Mouse (Mus musculus) left cerebral cortex, adult 8-10 months (tissue): ENCODE measurements around the gene Mdh2. TPM values are rescaled to one million over a fixed set of nuclear protein-coding genes. Genes with fewer than 3 reads are reported as not detected.

Experiments used
- DNase-seq, 2 experiments: peaks; one replicate each; pipeline ENCODE4 v3.0.0; 2022; ENCODE audit warnings: low spot score in 2 of 2
- total RNA-seq, 4 experiments: library from RNA; stranded (reverse); gene quantifications; 2 replicates each; pipeline ENCODE4 v1.2.4; 2022

Gene Mdh2
- total RNA-seq: 100 to 1,000 TPM; 407 to 445 (median 424) TPM

DNA sequence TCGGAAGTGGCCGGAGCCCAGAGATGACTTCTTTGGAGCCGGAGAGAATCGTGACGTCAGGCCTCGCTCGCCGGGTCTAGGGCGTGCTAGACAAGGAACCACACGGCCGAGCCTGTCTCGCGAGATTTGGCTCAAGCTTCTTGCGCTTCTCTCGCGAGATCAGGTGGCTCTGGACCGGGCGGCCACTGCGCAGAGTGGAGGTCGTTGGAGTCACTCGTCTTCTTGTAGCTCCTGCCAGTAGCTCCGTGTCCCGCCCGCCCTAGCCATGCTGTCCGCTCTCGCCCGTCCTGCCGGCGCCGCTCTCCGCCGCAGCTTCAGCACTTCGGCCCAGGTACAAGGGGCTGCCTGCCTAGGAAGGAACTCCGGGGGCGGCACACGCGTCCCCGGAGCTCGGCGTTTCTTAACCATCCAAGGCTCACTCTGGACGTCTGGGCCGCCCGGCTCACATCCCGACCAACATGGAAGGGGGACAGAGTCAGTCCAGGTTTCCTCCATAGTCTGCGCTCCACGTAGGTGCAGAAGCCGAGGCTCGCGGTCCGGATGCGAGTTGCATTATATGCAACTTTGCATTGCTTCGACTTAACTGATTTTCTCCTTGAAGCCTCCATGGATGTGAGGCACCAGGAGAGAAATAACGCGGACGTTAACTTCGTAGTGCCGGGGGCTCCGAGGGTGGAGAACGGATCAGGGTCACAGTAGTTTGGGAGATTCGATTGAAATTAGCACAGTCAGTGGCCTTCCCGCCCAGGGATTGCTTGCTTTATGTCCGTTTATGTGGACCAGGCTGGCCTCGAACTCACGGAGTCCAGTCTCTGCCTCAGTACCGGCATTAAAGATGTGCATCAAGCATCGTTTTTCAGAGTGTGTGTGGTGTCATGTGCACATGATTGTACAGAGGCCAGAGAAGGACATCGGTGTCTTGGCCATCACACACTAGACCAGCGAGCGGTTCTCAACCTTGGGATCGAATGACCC, at the start of gene Mdh2:
Gene Mdh2, plus strand, starts transcription at position 10 of the 975 bp plus-strand sequence.
- DNase-seq: peak; percentile 93 to 100

GRCm38 (mm10) chr5:135729351-135729750, 48.9 kb upstream of the Mdh2 start:
- DNase-seq: no peak

DNA sequence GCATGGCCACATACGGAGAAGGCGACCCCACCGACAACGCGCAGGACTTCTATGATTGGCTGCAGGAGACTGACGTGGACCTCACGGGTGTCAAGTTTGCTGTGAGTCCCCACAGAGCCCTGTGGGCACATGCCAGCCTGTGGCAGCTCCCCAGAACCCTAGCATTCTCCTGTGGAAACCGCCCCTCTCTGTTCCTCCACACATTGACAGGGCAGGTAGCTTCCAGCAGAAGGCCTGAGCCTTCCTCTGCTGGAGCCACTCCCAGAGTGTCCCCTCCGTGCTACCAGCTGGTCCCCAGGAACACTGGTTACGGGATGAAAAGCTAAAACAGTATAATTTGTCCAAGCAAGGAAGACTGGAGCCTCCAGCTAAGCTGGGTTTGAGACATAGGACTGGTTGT, 48.0 kb upstream of the Mdh2 start:
- DNase-seq: no peak

DNA sequence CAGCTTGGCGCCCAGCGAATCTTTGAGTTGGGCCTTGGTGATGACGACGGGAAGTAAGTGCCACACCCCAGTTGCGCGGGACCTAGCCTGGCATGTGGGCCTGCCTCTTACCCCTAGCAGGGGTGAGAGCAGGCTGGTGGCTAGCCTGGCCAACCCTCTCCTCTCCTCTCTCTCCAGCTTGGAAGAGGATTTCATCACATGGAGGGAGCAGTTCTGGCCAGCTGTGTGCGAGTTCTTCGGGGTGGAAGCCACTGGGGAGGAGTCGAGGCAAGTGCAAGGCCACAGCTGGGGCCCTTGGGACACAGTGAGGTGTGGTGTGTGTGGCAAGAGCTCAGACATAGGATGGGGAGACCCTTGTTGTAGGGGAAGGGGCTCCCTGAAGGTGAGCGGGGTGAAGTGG, 47.4 kb upstream of the Mdh2 start:
- no peak for DNase-seq

DNA sequence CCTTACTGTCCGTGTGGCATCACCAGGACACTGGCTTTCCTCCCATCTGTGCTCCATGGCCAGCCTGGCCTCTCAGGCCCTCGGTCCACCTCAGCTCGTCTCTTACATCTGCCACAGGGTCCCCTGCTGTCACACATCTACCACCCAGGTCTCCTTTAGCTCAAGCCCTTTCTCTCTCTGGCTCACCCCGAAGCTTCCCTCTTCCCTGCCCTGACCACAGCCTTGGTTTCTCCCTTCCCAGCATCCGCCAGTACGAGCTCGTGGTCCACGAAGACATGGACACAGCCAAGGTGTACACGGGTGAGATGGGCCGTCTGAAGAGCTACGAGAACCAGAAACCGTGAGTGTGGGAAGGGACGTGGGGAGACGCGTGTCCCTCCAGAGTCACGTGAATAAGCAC, 47.0 kb upstream of the Mdh2 start:
- DNase-seq: no peak

DNA sequence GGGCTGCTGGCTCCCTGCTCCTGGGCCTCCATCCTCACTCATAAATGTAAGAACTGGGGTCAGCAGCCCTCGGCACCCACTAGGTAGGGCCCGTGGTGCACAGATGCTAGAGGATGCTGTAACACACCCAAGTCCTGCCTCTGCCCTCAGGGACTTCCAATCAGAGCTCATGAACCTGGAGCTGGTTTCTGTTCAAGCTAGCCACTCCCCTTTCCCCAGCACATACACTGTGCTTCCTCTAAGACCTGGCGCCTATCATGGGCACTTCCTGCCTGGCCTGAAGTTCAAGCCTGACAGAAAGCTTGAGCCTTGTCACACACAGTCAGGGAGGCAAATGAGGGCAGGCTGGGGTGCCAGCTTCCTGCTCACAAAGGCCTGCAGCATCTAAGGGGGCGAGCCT, 45.2 kb upstream of the Mdh2 start:
- no peak for DNase-seq

DNA sequence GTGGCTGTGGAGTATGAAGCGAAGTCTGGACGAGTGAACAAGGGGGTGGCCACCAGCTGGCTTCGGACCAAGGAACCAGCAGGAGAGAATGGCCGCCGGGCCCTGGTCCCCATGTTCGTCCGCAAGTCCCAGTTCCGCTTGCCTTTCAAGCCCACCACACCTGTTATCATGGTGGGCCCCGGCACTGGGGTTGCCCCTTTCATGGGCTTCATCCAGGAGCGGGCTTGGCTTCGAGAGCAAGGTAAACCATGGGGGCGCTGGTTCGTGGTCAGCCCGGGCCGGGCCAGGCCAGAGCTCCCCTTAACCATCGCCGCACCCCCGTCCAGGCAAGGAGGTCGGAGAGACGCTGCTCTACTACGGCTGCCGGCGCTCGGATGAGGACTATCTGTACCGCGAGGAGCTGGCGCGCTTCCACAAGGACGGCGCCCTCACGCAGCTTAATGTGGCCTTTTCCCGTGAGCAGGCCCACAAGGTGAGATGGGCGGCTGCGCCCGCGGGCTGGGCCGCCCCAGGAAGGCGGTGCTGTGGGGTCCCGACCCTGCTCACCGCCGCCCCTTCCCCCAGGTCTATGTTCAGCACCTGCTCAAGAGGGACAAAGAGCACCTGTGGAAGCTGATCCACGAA, 44.1 kb upstream of the Mdh2 start:
- no peak for DNase-seq

DNA sequence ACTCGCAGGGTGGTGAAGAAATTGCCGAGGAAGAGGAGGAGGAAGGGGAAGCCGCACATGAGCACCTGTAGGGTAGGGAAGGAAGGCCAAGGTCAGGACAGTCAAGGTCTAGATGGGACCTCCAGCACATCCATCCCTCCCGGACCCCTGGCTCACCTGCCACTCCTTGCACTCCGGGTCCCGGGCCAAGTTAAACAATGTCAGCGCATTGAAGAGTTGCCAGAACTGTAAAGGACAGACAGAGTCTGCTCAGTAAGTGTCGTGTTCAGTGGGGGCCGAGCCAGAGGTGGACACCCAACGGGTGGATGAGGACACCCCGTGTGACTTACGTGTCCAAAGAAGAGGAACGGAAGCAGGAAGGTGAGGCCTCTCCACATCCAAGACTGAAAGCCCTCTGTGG, 42.5 kb upstream of the Mdh2 start:
- DNase-seq: no peak

DNA sequence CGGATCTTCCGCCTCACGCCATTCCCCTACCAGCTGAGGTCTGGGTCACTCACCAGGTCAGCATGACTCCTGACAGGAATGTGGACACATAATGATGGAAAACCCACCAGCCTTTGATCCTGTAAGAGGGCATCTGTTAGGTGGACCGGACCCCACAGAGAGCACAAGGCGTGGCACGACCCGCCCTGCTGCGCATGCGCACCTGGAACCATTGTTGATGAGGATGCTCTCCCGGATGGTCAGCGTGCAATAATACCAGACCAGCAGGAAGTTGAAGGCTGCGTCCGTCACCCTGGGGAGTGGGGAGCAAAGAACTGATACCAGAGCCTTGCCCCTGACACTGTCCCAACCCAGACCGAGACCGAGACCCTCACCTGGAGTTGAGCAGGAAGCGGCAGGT, 41.7 kb upstream of the Mdh2 start:
- DNase-seq: no peak

GRCm38 (mm10) chr5:135737154-135737553, 41.1 kb upstream of the Mdh2 start:
- DNase-seq: no peak

DNA sequence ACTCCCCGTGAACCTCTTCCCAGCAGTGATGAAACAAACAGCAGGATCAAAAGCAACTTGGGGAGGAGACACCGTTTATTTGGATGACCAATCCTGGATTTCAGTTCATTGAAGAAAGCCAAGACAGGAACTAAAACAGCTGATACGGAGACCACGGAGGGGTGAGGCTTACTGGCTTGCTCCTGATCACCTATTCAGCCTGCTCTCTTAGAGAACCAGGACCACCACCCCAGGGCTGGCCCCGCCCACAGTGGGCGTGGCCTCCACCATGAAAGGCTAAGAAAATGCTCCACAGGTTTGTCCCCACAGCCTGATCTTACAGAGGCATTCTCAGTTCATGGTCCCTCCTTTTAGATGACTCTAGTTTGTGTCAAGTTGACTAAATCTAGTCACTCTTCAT, 40.0 kb upstream of the Mdh2 start:
- no peak for DNase-seq

DNA sequence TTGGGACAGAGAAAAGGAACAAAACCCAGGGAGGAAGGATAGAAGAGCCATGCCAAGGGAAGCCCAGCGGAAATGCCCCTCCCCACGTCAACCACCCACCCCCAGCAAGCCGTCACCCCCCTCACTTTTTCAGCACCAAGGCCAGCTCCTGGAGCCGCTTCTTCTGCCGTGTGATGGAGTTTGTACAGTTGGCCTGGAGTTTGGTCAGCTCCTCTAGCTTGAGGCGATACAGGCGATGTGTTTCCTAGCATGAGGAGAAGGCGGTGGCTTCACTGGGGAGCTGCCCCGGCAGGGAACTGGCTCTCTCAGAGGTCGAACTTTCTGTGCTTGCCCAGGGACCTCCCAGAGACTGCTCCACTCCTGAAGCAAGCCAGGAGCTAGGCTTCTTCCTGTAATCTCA, 36.1 kb upstream of the Mdh2 start:
- no peak for DNase-seq

- no peak for DNase-seq
These were observed 35.1 kb upstream of the Mdh2 start for GRCm38 (mm10) chr5:135742941-135743740.

DNA sequence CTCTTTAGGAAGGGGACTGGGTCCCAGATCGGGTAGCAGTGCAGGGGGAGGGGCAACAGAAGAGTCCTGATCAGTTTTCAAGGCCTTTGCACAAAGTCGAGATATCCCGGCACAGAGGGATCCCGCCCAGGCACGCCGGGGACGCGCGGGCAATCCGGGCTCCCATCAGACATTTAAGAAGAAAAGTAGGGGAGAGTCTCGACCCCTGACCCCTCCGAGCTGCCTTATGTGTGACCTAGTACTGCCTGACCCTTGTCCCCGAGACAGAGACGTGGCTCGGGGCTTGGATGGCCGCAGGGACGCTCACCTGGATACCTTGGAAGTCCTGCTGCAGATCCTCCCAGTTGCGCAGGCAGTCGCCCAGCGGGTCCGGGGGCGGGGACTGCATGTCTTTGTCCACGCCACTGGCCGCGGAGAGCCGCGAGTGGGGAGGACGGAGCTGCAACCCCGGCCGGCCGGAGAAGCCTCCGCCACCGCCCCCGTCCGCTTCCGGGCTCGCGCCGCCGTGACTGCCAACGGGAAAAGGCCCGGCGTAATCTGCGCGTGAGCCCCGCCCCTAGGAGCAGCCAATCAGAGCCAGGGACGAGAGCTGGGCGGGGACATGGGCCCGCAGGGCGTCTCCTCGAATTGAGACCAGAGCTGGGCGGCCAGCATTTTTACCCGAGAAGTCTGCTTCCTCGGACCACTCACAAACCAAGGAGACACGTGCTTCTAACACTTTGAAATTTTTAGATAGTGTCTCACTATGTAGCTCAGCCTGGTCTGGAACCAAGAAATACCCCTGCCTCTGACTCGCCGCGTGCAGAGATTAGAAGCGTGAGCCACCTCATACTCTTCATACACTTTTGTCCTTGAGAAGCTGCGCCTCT, 34.3 kb upstream of the Mdh2 start, which contains the start of gene Tmem120a:
Gene Tmem120a, minus strand, starts transcription at position 708 of the 869 bp plus-strand sequence.
- peak; percentile 81 to 91 for DNase-seq

DNA sequence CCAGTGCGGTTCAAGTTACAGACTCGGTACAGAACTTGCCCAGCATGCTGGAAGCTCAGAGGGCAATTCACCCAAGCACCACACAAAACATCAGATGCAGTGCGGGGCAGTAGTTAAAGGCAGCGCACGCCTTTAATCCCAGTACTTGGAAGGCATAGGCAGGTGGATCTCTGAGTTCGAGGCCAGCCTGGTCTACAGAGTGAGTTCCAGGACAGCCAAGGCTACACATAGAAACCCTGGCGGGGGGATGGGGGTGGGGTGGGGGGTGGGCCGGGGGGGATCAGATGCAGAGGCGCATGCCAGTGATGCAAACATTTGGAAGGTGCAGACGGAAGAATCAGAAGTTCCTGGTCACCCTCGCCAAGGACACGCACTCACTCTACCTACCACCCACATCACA, 33.5 kb upstream of the Mdh2 start:
- no peak for DNase-seq

GRCm38 (mm10) chr5:135751041-135751440, 27.2 kb upstream of the Mdh2 start:
- no peak for DNase-seq

- DNase-seq: no peak
These were observed 26.7 kb upstream of the Mdh2 start for GRCm38 (mm10) chr5:135751595-135751994.

- no peak for DNase-seq
These were observed 16.4 kb upstream of the Mdh2 start for GRCm38 (mm10) chr5:135761881-135762280.

- DNase-seq: peak in 1 of 2 experiments; percentile 75
These were observed 14.8 kb upstream of the Mdh2 start for GRCm38 (mm10) chr5:135763526-135763925.

- no peak for DNase-seq
These were observed 13.3 kb upstream of the Mdh2 start for GRCm38 (mm10) chr5:135764971-135765370.

- no peak for DNase-seq
These were observed 5.8 kb upstream of the Mdh2 start for GRCm38 (mm10) chr5:135772519-135772918.
